Mouse (Mus musculus): ENCODE data around the gene Ccdc43. TPM values are rescaled to one million over a fixed set of nuclear protein-coding genes. Genes with fewer than 3 reads are reported as not detected.

Gene Ccdc43
- total and polyA plus RNA-seq, 3 experiments = 39.3 to 41.7 TPM; not detected in 1

- Histone ChIP-seq H3K4me3 (ENCODE audit: control insufficient read depth in 1 of 2, insufficient read depth in 1 of 2, low read depth in 2 of 2, low read length in 2 of 2) (peak overlapping the region; percentile 81 to 86), H3K27me3 (ENCODE audit: control insufficient read depth in 1 of 2, insufficient read depth in 2 of 2, low read length in 2 of 2) (no peaks in the 10 kb centered on the region), H3K79me2 (ENCODE audit: control insufficient read depth, insufficient read depth, low read length, poor library complexity) (peaks cover 10% of the 10 kb centered on the region), H3K27ac (ENCODE audit: control insufficient read depth, low read depth, low read length) (peak overlapping the region; percentile 25; the same call in 1 of the 2 replicates), H3K4me1 (ENCODE audit: control insufficient read depth in 1 of 2, insufficient read depth in 2 of 2, low read length in 2 of 2) (peaks cover 2 to 17% of the 10 kb centered on the region in 2 experiments; a peak in 3 of 4 replicates), H3K9me3 (replicated peaks; ENCODE audit: insufficient read depth, low read length) (no peaks in the 10 kb centered on the region), H3K9ac (ENCODE audit: control insufficient read depth, low read depth, low read length, poor library complexity, severe bottlenecking) (peak overlapping the region; percentile 75), H3K36me3 (ENCODE audit: control insufficient read depth in 1 of 2, insufficient read depth in 2 of 2, low read length in 2 of 2) (peaks cover 0 to 21% of the 10 kb centered on the region in 2 experiments; a peak in 2 of 4 replicates)
- TF ChIP-seq ZC3H11A (IDR thresholded peaks at IDR 0.05; ENCODE audit: low read depth, low read length) = no peak
- TF ChIP-seq CHD1 (IDR thresholded peaks at IDR 0.05; ENCODE audit: low read depth, low read length) = no peak
- peak; percentile 44; the same call in 1 of the 2 replicates for TF ChIP-seq TBP (IDR thresholded peaks at IDR 0.05; ENCODE audit: low read depth, low read length)
- peak; percentile 69 for DNase-seq (ENCODE audit: low read depth, low spot score)
Observed at GRCm38 (mm10) chr11:102698018-102698476, 465 bp upstream of the Ccdc43 start.

- no peak for DNase-seq (ENCODE audit: low read depth, low spot score)
- Histone ChIP-seq H3K4me3 (ENCODE audit: control insufficient read depth in 1 of 2, insufficient read depth in 1 of 2, low read depth in 2 of 2, low read length in 2 of 2) (no peak overlapping the region), H3K9me3 (replicated peaks; ENCODE audit: insufficient read depth, low read length) (no peaks in the 10 kb centered on the region), H3K27ac (ENCODE audit: control insufficient read depth, low read depth, low read length) (no peak overlapping the region), H3K79me2 (ENCODE audit: control insufficient read depth, insufficient read depth, low read length, poor library complexity) (peaks cover 10% of the 10 kb centered on the region), H3K4me1 (ENCODE audit: control insufficient read depth in 1 of 2, insufficient read depth in 2 of 2, low read length in 2 of 2) (peaks cover 2 to 17% of the 10 kb centered on the region in 2 experiments; a peak in 3 of 4 replicates), H3K27me3 (ENCODE audit: control insufficient read depth in 1 of 2, insufficient read depth in 2 of 2, low read length in 2 of 2) (no peaks in the 10 kb centered on the region), H3K9ac (ENCODE audit: control insufficient read depth, low read depth, low read length, poor library complexity, severe bottlenecking) (no peak overlapping the region), H3K36me3 (ENCODE audit: control insufficient read depth in 1 of 2, insufficient read depth in 2 of 2, low read length in 2 of 2) (peaks cover 3 to 21% of the 10 kb centered on the region in 2 experiments; a peak in 3 of 4 replicates)
- TF ChIP-seq GABPA (IDR thresholded peaks at IDR 0.05; ENCODE audit: low read depth, low read length) (no peak), ZKSCAN1 (IDR thresholded peaks at IDR 0.05; ENCODE audit: low read depth, low read length) (no peak), POLR2AphosphoS5 (IDR thresholded peaks at IDR 0.05; ENCODE audit: borderline replicate concordance, low read depth, low read length) (no peak), MXI1 (IDR thresholded peaks at IDR 0.05; ENCODE audit: low read depth, low read length) (no peak), ETS1 (IDR thresholded peaks at IDR 0.05; ENCODE audit: low read depth, low read length) (no peak)
Observed at GRCm38 (mm10) chr11:102695289-102695688, 2.3 kb downstream of the Ccdc43 start.

- Histone ChIP-seq H3K9ac (ENCODE audit: control insufficient read depth, low read depth, low read length, poor library complexity, severe bottlenecking) (no peak overlapping the region), H3K9me3 (replicated peaks; ENCODE audit: insufficient read depth, low read length) (no peaks in the 10 kb centered on the region), H3K79me2 (ENCODE audit: control insufficient read depth, insufficient read depth, low read length, poor library complexity) (no peaks in the 10 kb centered on the region), H3K4me3 (ENCODE audit: control insufficient read depth in 1 of 2, insufficient read depth in 1 of 2, low read depth in 2 of 2, low read length in 2 of 2) (no peak overlapping the region), H3K36me3 (ENCODE audit: control insufficient read depth in 1 of 2, insufficient read depth in 2 of 2, low read length in 2 of 2) (peaks cover 3 to 7% of the 10 kb centered on the region in 2 experiments; a peak in 3 of 4 replicates), H3K27ac (ENCODE audit: control insufficient read depth, low read depth, low read length) (no peak overlapping the region), H3K27me3 (ENCODE audit: control insufficient read depth in 1 of 2, insufficient read depth in 2 of 2, low read length in 2 of 2) (no peaks in the 10 kb centered on the region), H3K4me1 (ENCODE audit: control insufficient read depth in 1 of 2, insufficient read depth in 2 of 2, low read length in 2 of 2) (peaks cover 0 to 5% of the 10 kb centered on the region in 2 experiments; a peak in 2 of 4 replicates)
- DNase-seq (ENCODE audit: low read depth, low spot score) = peak; percentile 86
- TF ChIP-seq POLR2AphosphoS2 (IDR thresholded peaks at IDR 0.05; ENCODE audit: low read length) = no peak
- TF ChIP-seq JUND (IDR thresholded peaks at IDR 0.05; ENCODE audit: low read depth, low read length) = 0 out of 2 replicates have a peak, but pooled peaks have one; percentile 21
- peak; percentile 12; the same call in 1 of the 2 replicates for TF ChIP-seq TAL1 (IDR thresholded peaks at IDR 0.05; ENCODE audit: low read length)
- TF ChIP-seq RAD21 (IDR thresholded peaks at IDR 0.05; ENCODE audit: low read depth, low read length) = peak; percentile 19
- TF ChIP-seq ZMIZ1 (IDR thresholded peaks at IDR 0.05; ENCODE audit: low read depth, low read length) = no peak
- peak; percentile 73 to 96 (median 87) for TF ChIP-seq CTCF (IDR thresholded peaks at IDR 0.05 in 2 of 3, conservative IDR thresholded peaks at IDR 0.05 in 1 of 3; ENCODE audit: control insufficient read depth in 1 of 3, insufficient read depth in 1 of 3, low read depth in 2 of 3, low read length in 3 of 3, poor library complexity in 1 of 3, severe bottlenecking in 1 of 3)
- TF ChIP-seq SMC3 (IDR thresholded peaks at IDR 0.05; ENCODE audit: low read depth, low read length) = peak; percentile 41
- TF ChIP-seq RCOR1 (IDR thresholded peaks at IDR 0.05; ENCODE audit: low read depth, low read length) = no peak; the same call in 1 of the 2 replicates
- TF ChIP-seq SIN3A (IDR thresholded peaks at IDR 0.05; ENCODE audit: low read length) = 0 out of 2 replicates have a peak, but pooled peaks have one; percentile 32
- no peak for TF ChIP-seq NRF1 (IDR thresholded peaks at IDR 0.05; ENCODE audit: insufficient read depth, low read depth, low read length, poor library complexity, severe bottlenecking)
- TF ChIP-seq POLR2A (IDR thresholded peaks at IDR 0.05; ENCODE audit: control insufficient read depth in 1 of 2, insufficient read depth in 1 of 2, low read depth in 1 of 2, low read length in 2 of 2, poor library complexity in 1 of 2) = no peak
- no peak for TF ChIP-seq MYB (IDR thresholded peaks at IDR 0.05; ENCODE audit: low read depth, low read length)
- TF ChIP-seq ZKSCAN1 (IDR thresholded peaks at IDR 0.05; ENCODE audit: low read depth, low read length) = no peak
- TF ChIP-seq ZC3H11A (IDR thresholded peaks at IDR 0.05; ENCODE audit: low read depth, low read length) = no peak
- peak; percentile 38; the same call in 1 of the 2 replicates for TF ChIP-seq GATA1 (IDR thresholded peaks at IDR 0.05; ENCODE audit: low read depth, low read length)
- 0 out of 2 replicates have a peak, but pooled peaks have one; percentile 16 for TF ChIP-seq TCF12 (IDR thresholded peaks at IDR 0.05; ENCODE audit: low read depth, low read length)
- TF ChIP-seq CHD2 (IDR thresholded peaks at IDR 0.05; ENCODE audit: low read length) = no peak
- TF ChIP-seq HCFC1 (IDR thresholded peaks at IDR 0.05; ENCODE audit: low read depth, low read length) = 0 out of 2 replicates have a peak, but pooled peaks have one; percentile 25
- TF ChIP-seq MAZ (IDR thresholded peaks at IDR 0.05; ENCODE audit: low read depth, low read length) = 0 out of 2 replicates have a peak, but pooled peaks have one; percentile 17
- TF ChIP-seq NELFE (IDR thresholded peaks at IDR 0.05; ENCODE audit: low read depth, low read length) = no peak
- no peak for TF ChIP-seq ETS1 (IDR thresholded peaks at IDR 0.05; ENCODE audit: low read depth, low read length)
Observed at GRCm38 (mm10) chr11:102690162-102690561, 7.4 kb downstream of the Ccdc43 start.
